Mouse (Mus musculus) midbrain, embryonic 10.5 days (tissue): Measurements from ENCODE around the gene Prrg4. TPM values are rescaled to one million over a fixed set of nuclear protein-coding genes. Genes with fewer than 3 reads are reported as not detected.
A peak's percentile ranks its signal among the peaks of the same experiment; 100 is the strongest.
"Not testable (repeated sequence)": the region's sequence is repeated elsewhere in the genome, so short reads cannot be mapped to it uniquely, and the experiment has no call there.

ENCODE experiments used
- DNase-seq: peaks from one replicate; pipeline ENCODE4 v3.0.0-alpha.2; 2017; ENCODE audit warnings: low spot score
- H3K27ac ChIP-seq: fragments of 300-500 bp; sonication (generic); replicated peaks from 2 replicates; pipeline ENCODE4 v1.5.1; 2016; ENCODE audit warnings: mild to moderate bottlenecking
- H3K27me3 ChIP-seq: fragments of 300-500 bp; sonication (generic); 2 replicates; pipeline ENCODE4 v1.6.1; 2016; ENCODE audit warnings: low read depth, mild to moderate bottlenecking; ENCODE audit not compliant: poor library complexity, severe bottlenecking
- H3K36me3 ChIP-seq: fragments of 300-500 bp; sonication (generic); 2 replicates; pipeline ENCODE4 v1.6.1; 2016; ENCODE audit warnings: mild to moderate bottlenecking, moderate library complexity
- H3K4me1 ChIP-seq: fragments of 300-500 bp; sonication (generic); 2 replicates; pipeline ENCODE4 v1.6.1; 2016
- H3K4me3 ChIP-seq: fragments of 300-500 bp; sonication (generic); 2 replicates; pipeline ENCODE4 v1.5.1; 2016; ENCODE audit warnings: mild to moderate bottlenecking, moderate library complexity
- H3K9me3 ChIP-seq: fragments of 300-500 bp; sonication (generic); replicated peaks from 2 replicates; pipeline ENCODE4 v1.6.1; 2016; ENCODE audit warnings: mild to moderate bottlenecking
- WGBS: fragments of 180-500 bp; shearing (Covaris S2); methylation state at CpG from one replicate; pipeline ENCODE4 v1.1.7; 2016; 5-methylcytosine and 5-hydroxymethylcytosine counted together
- polyA plus RNA-seq: library from polyadenylated mRNA; unstranded; fragments of >200 nt; fragmentation: Nextera tagmentation; extraction: Ambion mirVana; gene quantifications from 2 replicates; pipeline ENCODE4 v1.2.1, GENCODE M21; 2016

Prrg4 gene
- 0.35 and 0.93 TPM in 2 replicates for polyA plus RNA-seq

- WGBS: under 1% methylated on average over 62 of the region's 62 CpGs
- peak within 1 kb of the TSS; percentile 73 for H3K27ac ChIP-seq
Observed at GRCm38 (mm10) chr2:104849276-104849990, at the start of gene Prrg4. Gene Prrg4 (minus strand): TSS chr2:104849876.

GRCm38 (mm10) chr2:104887882-104888566, 38.3 kb upstream of the Prrg4 start:
- no peaks in the 10 kb centered on the region for H3K36me3 ChIP-seq
- H3K4me3 ChIP-seq: no peak overlapping the region
- H3K27me3 ChIP-seq: no peaks in the 10 kb centered on the region
- DNase-seq: peak; percentile 64
- H3K4me1 ChIP-seq: no peaks in the 10 kb centered on the region
- no peaks in the 10 kb centered on the region for H3K9me3 ChIP-seq
- WGBS: 31% methylated on average over 10 of the region's 10 CpGs
- H3K27ac ChIP-seq: no peak overlapping the region

More at GRCm38 (mm10) chr2:104849276-104849990, at the start of gene Prrg4:
- Histone ChIP-seq H3K27me3 (peaks cover 44% of the 10 kb centered on the region), H3K4me1 (peaks cover 16% of the 10 kb centered on the region), H3K4me3 (peak within 1 kb of the TSS; percentile 65), H3K36me3 (no peaks in the 10 kb centered on the region), H3K9me3 (no peaks in the 10 kb centered on the region)
- peak; percentile 59 for DNase-seq

- not testable (repeated sequence) for H3K4me1 ChIP-seq, H3K27ac ChIP-seq, H3K4me3 ChIP-seq, DNase-seq, H3K27me3 ChIP-seq, H3K36me3 ChIP-seq, H3K9me3 ChIP-seq
- 64% methylated on average over 2 of the region's 2 CpGs for WGBS
Observed at GRCm38 (mm10) chr2:104887331-104887730, 37.7 kb upstream of the Prrg4 start.

- no peak for DNase-seq
- no peaks in the 10 kb centered on the region for H3K27me3 ChIP-seq
- H3K9me3 ChIP-seq: no peaks in the 10 kb centered on the region
- WGBS: 89% methylated on average over 18 of the region's 18 CpGs
- no peaks in the 10 kb centered on the region for H3K4me1 ChIP-seq
- no peaks in the 10 kb centered on the region for H3K36me3 ChIP-seq
- H3K4me3 ChIP-seq: no peak overlapping the region
- H3K27ac ChIP-seq: no peak overlapping the region
Observed at GRCm38 (mm10) chr2:104886109-104886508, 36.4 kb upstream of the Prrg4 start.

GRCm38 (mm10) chr2:104878794-104879193, 29.1 kb upstream of the Prrg4 start:
- H3K27me3 ChIP-seq: no peaks in the 10 kb centered on the region
- no peak for DNase-seq
- no peak overlapping the region for H3K4me3 ChIP-seq
- H3K27ac ChIP-seq: no peak overlapping the region
- no peaks in the 10 kb centered on the region for H3K36me3 ChIP-seq
- no peaks in the 10 kb centered on the region for H3K4me1 ChIP-seq
- H3K9me3 ChIP-seq: no peaks in the 10 kb centered on the region
- WGBS: 82% methylated on average over 8 of the region's 8 CpGs

- no peaks in the 10 kb centered on the region for H3K36me3 ChIP-seq
- H3K4me1 ChIP-seq: no peaks in the 10 kb centered on the region
- 86% methylated on average over 3 of the region's 3 CpGs for WGBS
- no peak for DNase-seq
- no peak overlapping the region for H3K27ac ChIP-seq
- H3K27me3 ChIP-seq: no peaks in the 10 kb centered on the region
- H3K9me3 ChIP-seq: no peaks in the 10 kb centered on the region
- H3K4me3 ChIP-seq: no peak overlapping the region
Observed at GRCm38 (mm10) chr2:104869101-104869500, 19.4 kb upstream of the Prrg4 start.

- Histone ChIP-seq H3K9me3 (no peaks in the 10 kb centered on the region), H3K27me3 (no peaks in the 10 kb centered on the region), H3K4me3 (no peak within 1 kb of the TSS), H3K27ac (no peak within 1 kb of the TSS), H3K4me1 (no peaks in the 10 kb centered on the region), H3K36me3 (no peaks in the 10 kb centered on the region)
- 91% methylated on average over 13 of the region's 13 CpGs for WGBS
- no peak for DNase-seq
Observed at GRCm38 (mm10) chr2:104867282-104867855, 17.7 kb upstream of the Prrg4 start, which contains the start of gene Ccdc73. Gene Ccdc73 (plus strand): TSS chr2:104867805.

GRCm38 (mm10) chr2:104864176-104864860, 14.6 kb upstream of the Prrg4 start:
- DNase-seq: no peak
- H3K36me3 ChIP-seq: no peaks in the 10 kb centered on the region
- WGBS: 91% methylated on average over 4 of the region's 4 CpGs
- H3K4me1 ChIP-seq: no peaks in the 10 kb centered on the region
- H3K9me3 ChIP-seq: no peaks in the 10 kb centered on the region
- no peak overlapping the region for H3K4me3 ChIP-seq
- H3K27me3 ChIP-seq: no peaks in the 10 kb centered on the region
- no peak overlapping the region for H3K27ac ChIP-seq

- Histone ChIP-seq H3K27ac (no peak overlapping the region), H3K36me3 (no peaks in the 10 kb centered on the region), H3K9me3 (no peaks in the 10 kb centered on the region), H3K4me1 (no peaks in the 10 kb centered on the region), H3K4me3 (no peak overlapping the region), H3K27me3 (no peaks in the 10 kb centered on the region)
- WGBS: 89% methylated on average over 10 of the region's 10 CpGs
- DNase-seq: no peak
Observed at GRCm38 (mm10) chr2:104860426-104860825, 10.8 kb upstream of the Prrg4 start.

- no peaks in the 10 kb centered on the region for H3K9me3 ChIP-seq
- no peak overlapping the region for H3K27ac ChIP-seq
- H3K4me1 ChIP-seq: no peaks in the 10 kb centered on the region
- no peak for DNase-seq
- 93% methylated on average over 5 of the region's 5 CpGs for WGBS
- no peaks in the 10 kb centered on the region for H3K27me3 ChIP-seq
- no peak overlapping the region for H3K4me3 ChIP-seq
- H3K36me3 ChIP-seq: no peaks in the 10 kb centered on the region
Observed at GRCm38 (mm10) chr2:104859060-104859459, 9.4 kb upstream of the Prrg4 start.

- H3K36me3 ChIP-seq, H3K4me1 ChIP-seq, DNase-seq, H3K27ac ChIP-seq, H3K27me3 ChIP-seq, H3K9me3 ChIP-seq, H3K4me3 ChIP-seq: not testable (repeated sequence)
- 83% methylated on average over 3 of the region's 3 CpGs for WGBS
Observed at GRCm38 (mm10) chr2:104858083-104858482, 8.4 kb upstream of the Prrg4 start.

GRCm38 (mm10) chr2:104856218-104856617, 6.5 kb upstream of the Prrg4 start:
- no peak overlapping the region for H3K27ac ChIP-seq
- no peaks in the 10 kb centered on the region for H3K4me1 ChIP-seq
- no peak for DNase-seq
- H3K27me3 ChIP-seq: peaks cover 8% of the 10 kb centered on the region; the same call in 1 of the 2 replicates
- no peaks in the 10 kb centered on the region for H3K9me3 ChIP-seq
- H3K4me3 ChIP-seq: no peak overlapping the region
- 51% methylated on average over 1 of the region's 1 CpGs for WGBS
- no peaks in the 10 kb centered on the region for H3K36me3 ChIP-seq
